Mouse (Mus musculus): ENCODE results near the gene Dnah10.

DNA sequence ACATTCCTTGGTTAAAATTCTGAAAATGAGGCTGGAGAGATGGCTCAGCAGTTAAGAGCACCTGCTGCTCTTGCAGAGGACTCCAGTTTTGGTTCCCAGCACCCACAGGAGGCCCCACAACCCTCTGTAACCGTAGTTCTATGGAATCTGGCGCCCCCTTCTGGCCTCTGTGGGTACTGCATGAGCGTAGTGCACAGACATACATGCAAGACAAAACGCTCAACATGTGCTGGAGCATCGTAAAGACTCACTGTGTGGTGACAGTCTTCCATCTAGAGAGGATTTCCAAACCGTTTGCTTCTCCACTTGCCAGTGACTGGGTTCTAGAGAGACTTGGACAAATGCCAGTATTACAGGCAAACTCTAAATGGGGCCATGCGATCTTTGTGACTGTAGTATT, 60.8 kb downstream of the Dnah10 start:
- TF ChIP-seq POLR2A (IDR thresholded peaks at IDR 0.05; ENCODE audit: borderline replicate concordance, control insufficient read depth, low read depth, low read length) (no peak), CTCF (IDR thresholded peaks at IDR 0.05; ENCODE audit: control insufficient read depth, insufficient read depth, low read length) (peak; percentile 50)
